Mouse (Mus musculus): ENCODE results near the gene Gas2l2.

Gene Gas2l2

DNA sequence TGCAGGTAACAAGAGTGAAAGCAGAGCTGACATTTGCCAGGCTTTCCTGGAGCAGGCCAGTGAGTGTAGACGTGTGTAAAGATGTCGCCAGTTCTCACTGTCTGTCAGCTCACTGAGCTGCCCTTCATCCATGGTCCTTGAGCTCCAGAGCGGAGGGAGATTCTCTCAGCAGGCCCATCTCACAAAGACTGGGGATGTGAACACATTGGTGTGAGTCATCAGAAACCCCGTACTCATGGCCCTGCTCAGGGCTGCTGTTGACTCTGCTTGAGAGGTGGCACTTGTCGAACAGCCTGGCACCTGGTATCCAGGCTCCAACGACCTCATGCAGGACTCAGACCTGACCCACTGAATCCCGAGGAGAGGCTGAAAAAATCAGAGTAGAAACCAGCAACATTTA, 25.5 kb downstream of the Gas2l2 start:
- Histone ChIP-seq H3K36me3 (ENCODE audit: insufficient read depth, low read length) (peaks cover 41% of the 10 kb centered on the region), H3K4me1 (replicated peaks; ENCODE audit: low read depth, low read length) (peaks cover 41% of the 10 kb centered on the region), H3K27me3 (ENCODE audit: insufficient read depth, low read length) (peaks cover 21% of the 10 kb centered on the region), H3K4me3 (replicated peaks; ENCODE audit: low read length) (no peak overlapping the region), H3K9me3 (ENCODE audit: low read length) (no peaks in the 10 kb centered on the region)
- TF ChIP-seq POU5F1 (IDR thresholded peaks at IDR 0.05; ENCODE audit: borderline replicate concordance, low read length) (no peak), NANOG (IDR thresholded peaks at IDR 0.05; ENCODE audit: borderline replicate concordance, low read length) (no peak), CTCF (conservative IDR thresholded peaks at IDR 0.05; ENCODE audit: low read length) (no peak)

DNA sequence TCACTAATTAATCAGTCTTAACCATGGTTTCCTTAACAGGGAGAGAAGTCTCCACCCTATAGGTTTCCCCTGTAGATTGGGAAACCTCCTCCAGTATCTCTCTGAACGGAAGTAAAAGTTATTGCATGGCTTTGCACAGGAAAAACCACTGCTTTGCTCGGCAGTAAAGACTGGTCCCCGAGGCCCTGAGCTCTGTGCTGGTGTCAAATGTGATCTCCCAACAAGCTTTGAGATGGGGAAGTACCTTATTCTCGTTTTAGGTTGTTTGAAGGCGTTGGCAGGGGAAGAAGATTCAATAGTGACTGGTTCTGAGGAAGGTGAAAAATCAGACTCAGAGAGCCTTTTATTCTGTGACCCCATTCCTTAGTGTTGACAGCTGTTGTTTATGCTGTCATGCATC, 30.5 kb downstream of the Gas2l2 start:
- Histone ChIP-seq H3K27me3 (ENCODE audit: insufficient read depth, low read length) (no peaks in the 10 kb centered on the region), H3K4me3 (replicated peaks; ENCODE audit: low read length) (no peak overlapping the region), H3K36me3 (ENCODE audit: insufficient read depth, low read length) (peaks cover 65% of the 10 kb centered on the region), H3K4me1 (replicated peaks; ENCODE audit: low read depth, low read length) (peaks cover 38% of the 10 kb centered on the region), H3K9me3 (ENCODE audit: low read length) (no peaks in the 10 kb centered on the region)
- TF ChIP-seq CTCF (conservative IDR thresholded peaks at IDR 0.05; ENCODE audit: low read length) (no peak), NANOG (IDR thresholded peaks at IDR 0.05; ENCODE audit: borderline replicate concordance, low read length) (no peak), POU5F1 (IDR thresholded peaks at IDR 0.05; ENCODE audit: borderline replicate concordance, low read length) (no peak)

DNA sequence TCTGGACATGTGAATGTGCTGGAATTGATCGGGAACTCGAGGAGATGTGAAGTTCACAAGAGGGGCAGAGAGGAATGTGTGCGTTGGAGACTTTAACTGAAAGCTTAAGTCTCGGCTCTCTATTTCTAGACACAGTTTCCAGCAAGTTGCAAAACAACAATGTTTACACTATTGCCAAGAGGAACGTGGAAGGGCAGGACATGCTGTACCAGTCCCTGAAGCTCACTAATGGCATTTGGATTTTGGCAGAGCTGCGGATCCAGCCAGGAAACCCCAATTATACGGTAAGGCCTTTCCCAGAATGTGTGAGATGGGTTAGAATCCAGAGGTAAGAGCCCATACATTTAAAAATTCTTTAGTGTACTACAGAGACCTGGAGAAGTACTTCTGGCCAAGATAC, 31.6 kb downstream of the Gas2l2 start:
- Histone ChIP-seq H3K4me3 (replicated peaks; ENCODE audit: low read length) (no peak overlapping the region), H3K27me3 (ENCODE audit: insufficient read depth, low read length) (no peaks in the 10 kb centered on the region), H3K9me3 (ENCODE audit: low read length) (no peaks in the 10 kb centered on the region), H3K36me3 (ENCODE audit: insufficient read depth, low read length) (peaks cover 65% of the 10 kb centered on the region), H3K4me1 (replicated peaks; ENCODE audit: low read depth, low read length) (peaks cover 28% of the 10 kb centered on the region)
- no peak for TF ChIP-seq CTCF (conservative IDR thresholded peaks at IDR 0.05; ENCODE audit: low read length)
- no peak for TF ChIP-seq NANOG (IDR thresholded peaks at IDR 0.05; ENCODE audit: borderline replicate concordance, low read length)
- TF ChIP-seq POU5F1 (IDR thresholded peaks at IDR 0.05; ENCODE audit: borderline replicate concordance, low read length) = no peak

DNA sequence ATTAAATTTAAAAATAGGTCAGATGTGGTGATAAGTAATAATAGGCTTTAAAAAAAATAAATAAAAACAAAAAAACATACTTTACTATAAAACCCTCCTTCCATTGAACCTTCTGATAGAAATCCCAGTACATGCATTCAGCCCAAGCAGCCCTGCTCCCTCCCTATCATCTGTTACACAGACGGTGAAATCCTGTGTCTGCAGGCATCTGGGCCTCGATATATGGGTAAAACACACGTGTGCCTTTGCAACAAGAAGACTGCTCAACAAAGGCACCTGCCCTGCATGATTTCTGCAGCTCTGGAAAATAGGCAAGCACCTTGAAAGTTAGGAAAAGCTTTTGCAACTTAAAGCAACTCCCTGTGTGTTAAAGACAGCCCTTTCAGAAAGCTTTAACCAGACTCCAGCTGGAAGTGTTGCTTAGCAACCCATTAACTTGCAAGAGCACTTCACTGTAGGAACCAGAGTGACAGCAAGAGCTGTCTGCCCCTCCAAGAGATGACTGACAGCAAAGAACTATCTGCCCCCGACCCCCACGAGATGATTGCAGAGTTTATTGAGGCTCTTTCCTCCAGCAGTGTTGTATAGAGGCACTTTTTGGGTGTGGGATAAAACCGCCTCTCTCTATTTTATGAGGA, 34.3 kb downstream of the Gas2l2 start:
- Histone ChIP-seq H3K4me3 (replicated peaks; ENCODE audit: low read length) (no peak overlapping the region), H3K9me3 (ENCODE audit: low read length) (no peaks in the 10 kb centered on the region), H3K27me3 (ENCODE audit: insufficient read depth, low read length) (no peaks in the 10 kb centered on the region), H3K36me3 (ENCODE audit: insufficient read depth, low read length) (peaks cover 77% of the 10 kb centered on the region), H3K4me1 (replicated peaks; ENCODE audit: low read depth, low read length) (peaks cover 18% of the 10 kb centered on the region)
- TF ChIP-seq CTCF (conservative IDR thresholded peaks at IDR 0.05; ENCODE audit: low read length) = no peak
- TF ChIP-seq POU5F1 (IDR thresholded peaks at IDR 0.05; ENCODE audit: borderline replicate concordance, low read length) = no peak
- no peak for TF ChIP-seq NANOG (IDR thresholded peaks at IDR 0.05; ENCODE audit: borderline replicate concordance, low read length)

DNA sequence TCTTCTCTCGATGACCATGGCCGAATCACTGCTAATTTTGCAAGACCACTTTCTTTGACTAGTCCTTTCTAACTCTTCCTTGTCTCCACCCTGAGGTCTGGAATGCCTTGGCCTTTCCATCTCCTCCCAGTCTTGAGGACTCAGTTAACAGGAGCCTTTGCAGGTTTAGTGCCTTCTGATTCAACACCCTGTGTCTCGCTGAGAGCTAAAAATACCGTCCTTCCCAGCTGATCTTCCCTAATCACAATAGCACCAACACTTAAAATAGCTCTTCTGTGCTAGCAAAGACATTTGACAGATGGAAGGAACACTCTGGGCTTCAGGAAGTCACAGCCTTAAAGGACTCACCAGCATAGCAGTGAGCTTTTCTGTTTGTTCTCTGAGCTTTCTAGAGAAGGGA, 36.2 kb downstream of the Gas2l2 start:
- no peaks in the 10 kb centered on the region for H3K9me3 ChIP-seq (ENCODE audit: low read length)
- H3K4me1 ChIP-seq (replicated peaks; ENCODE audit: low read depth, low read length) = peaks cover 18% of the 10 kb centered on the region
- H3K27me3 ChIP-seq (ENCODE audit: insufficient read depth, low read length) = no peaks in the 10 kb centered on the region
- TF ChIP-seq POU5F1 (IDR thresholded peaks at IDR 0.05; ENCODE audit: borderline replicate concordance, low read length) = no peak
- no peak for TF ChIP-seq NANOG (IDR thresholded peaks at IDR 0.05; ENCODE audit: borderline replicate concordance, low read length)
- no peak for TF ChIP-seq CTCF (conservative IDR thresholded peaks at IDR 0.05; ENCODE audit: low read length)
- H3K36me3 ChIP-seq (ENCODE audit: insufficient read depth, low read length) = peaks cover 66% of the 10 kb centered on the region
- no peak overlapping the region for H3K4me3 ChIP-seq (replicated peaks; ENCODE audit: low read length)

DNA sequence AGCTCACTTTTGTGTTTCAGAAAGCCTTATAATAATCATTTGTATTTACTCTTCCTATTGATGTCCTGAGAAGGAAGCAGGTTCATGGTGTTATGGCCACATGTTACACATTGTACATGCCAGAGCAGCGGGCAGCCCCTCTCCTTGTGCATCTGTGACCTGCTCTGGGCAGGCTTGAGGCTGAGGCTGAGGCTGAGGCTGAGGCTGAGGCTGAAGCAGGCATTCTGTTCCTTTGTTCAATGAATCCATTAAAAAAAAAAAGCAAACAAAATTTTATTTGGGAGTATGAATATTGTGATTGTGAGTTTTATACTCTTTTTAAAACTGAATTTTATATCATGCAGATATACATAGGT, 45.7 kb downstream of the Gas2l2 start:
- TF ChIP-seq CTCF (conservative IDR thresholded peaks at IDR 0.05; ENCODE audit: low read length) (no peak), NANOG (IDR thresholded peaks at IDR 0.05; ENCODE audit: borderline replicate concordance, low read length) (no peak), POU5F1 (IDR thresholded peaks at IDR 0.05; ENCODE audit: borderline replicate concordance, low read length) (no peak)
- H3K4me1 ChIP-seq (replicated peaks; ENCODE audit: low read depth, low read length) = peaks cover 5% of the 10 kb centered on the region
- H3K4me3 ChIP-seq (replicated peaks; ENCODE audit: low read length) = no peak overlapping the region
- H3K27me3 ChIP-seq (ENCODE audit: insufficient read depth, low read length) = no peaks in the 10 kb centered on the region
- no peaks in the 10 kb centered on the region for H3K9me3 ChIP-seq (ENCODE audit: low read length)
- H3K36me3 ChIP-seq (ENCODE audit: insufficient read depth, low read length) = peaks cover 33% of the 10 kb centered on the region; the same call in 1 of the 2 replicates

DNA sequence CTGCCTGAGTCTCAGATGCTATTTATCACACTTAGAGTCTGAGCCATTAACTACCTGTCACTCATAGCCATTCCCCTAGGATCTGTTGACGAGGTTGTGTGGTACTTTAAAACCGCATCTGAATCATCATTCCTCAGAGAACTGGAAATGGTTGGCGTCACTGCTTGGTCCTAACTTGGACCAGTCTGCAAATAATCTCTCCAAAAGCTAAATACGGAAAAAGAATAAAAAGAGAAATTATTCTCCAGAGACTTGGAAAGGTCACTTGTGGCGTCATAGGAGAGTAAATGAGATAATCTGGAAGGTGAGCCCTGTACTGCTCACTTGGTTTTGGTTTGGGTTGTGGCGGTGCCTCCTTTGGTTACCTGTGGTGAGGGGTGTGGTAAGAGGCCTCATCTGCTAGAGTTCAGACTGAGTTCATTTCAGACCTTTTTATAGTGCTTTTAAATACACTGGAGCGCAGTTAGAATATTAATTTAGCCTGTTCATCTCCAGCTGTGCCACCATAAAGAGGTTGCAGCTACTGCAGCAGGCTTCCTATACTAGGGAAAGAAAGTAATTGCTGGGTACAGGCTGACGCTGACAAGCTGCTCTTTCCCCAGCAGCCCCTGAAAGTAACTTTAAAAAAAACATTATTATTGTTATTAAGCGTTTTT, 46.3 kb downstream of the Gas2l2 start:
- no peaks in the 10 kb centered on the region for H3K27me3 ChIP-seq (ENCODE audit: insufficient read depth, low read length)
- H3K4me3 ChIP-seq (replicated peaks; ENCODE audit: low read length) = no peak overlapping the region
- no peak for TF ChIP-seq CTCF (conservative IDR thresholded peaks at IDR 0.05; ENCODE audit: low read length)
- no peak for TF ChIP-seq NANOG (IDR thresholded peaks at IDR 0.05; ENCODE audit: borderline replicate concordance, low read length)
- TF ChIP-seq POU5F1 (IDR thresholded peaks at IDR 0.05; ENCODE audit: borderline replicate concordance, low read length) = no peak
- H3K36me3 ChIP-seq (ENCODE audit: insufficient read depth, low read length) = peaks cover 35% of the 10 kb centered on the region; the same call in 1 of the 2 replicates
- H3K9me3 ChIP-seq (ENCODE audit: low read length) = no peaks in the 10 kb centered on the region
- peaks cover 5% of the 10 kb centered on the region for H3K4me1 ChIP-seq (replicated peaks; ENCODE audit: low read depth, low read length)

DNA sequence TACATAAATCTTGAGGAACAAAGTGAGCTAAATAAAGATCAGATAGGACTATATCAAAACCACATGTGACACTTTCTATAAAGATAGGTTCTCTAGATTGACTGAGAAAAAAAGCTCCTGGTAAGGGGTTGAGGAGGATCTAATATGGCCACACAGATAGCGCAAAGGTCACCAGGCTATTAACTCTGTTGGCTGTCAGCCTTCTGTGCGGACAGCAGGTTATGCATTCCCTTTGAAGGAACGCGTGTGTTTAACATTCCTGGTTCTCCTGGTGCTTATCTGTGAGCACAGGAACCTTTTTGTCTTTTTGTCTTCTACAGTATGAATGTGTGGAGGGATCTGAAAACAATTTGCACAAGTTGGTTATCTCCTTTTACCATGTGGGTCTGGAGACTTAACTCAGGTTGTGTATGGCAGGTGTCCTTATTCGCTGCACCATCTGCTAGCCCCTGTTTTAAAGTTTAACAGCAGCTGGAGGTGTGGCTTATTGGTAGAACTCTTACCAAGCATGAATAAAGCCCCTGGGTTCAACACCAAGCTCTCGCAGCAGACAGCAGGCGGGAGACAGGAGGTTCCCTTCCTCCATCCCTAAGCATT, 49.4 kb downstream of the Gas2l2 start:
- peaks cover 8% of the 10 kb centered on the region for H3K4me1 ChIP-seq (replicated peaks; ENCODE audit: low read depth, low read length)
- no peaks in the 10 kb centered on the region for H3K9me3 ChIP-seq (ENCODE audit: low read length)
- peaks cover 56% of the 10 kb centered on the region for H3K36me3 ChIP-seq (ENCODE audit: insufficient read depth, low read length)
- TF ChIP-seq NANOG (IDR thresholded peaks at IDR 0.05; ENCODE audit: borderline replicate concordance, low read length) (no peak), CTCF (conservative IDR thresholded peaks at IDR 0.05; ENCODE audit: low read length) (no peak), POU5F1 (IDR thresholded peaks at IDR 0.05; ENCODE audit: borderline replicate concordance, low read length) (no peak)
- no peaks in the 10 kb centered on the region for H3K27me3 ChIP-seq (ENCODE audit: insufficient read depth, low read length)
- H3K4me3 ChIP-seq (replicated peaks; ENCODE audit: low read length) = no peak overlapping the region

Measured in E14TG2a.4 (cell line).